Mouse (Mus musculus) hindbrain, postnatal 0 days (tissue): ENCODE results near the gene Sik3. TPM values are rescaled to one million over a fixed set of nuclear protein-coding genes. Genes with fewer than 3 reads are reported as not detected.

ENCODE experiments used
- ATAC-seq: fragments of 200-750 bp; cut with Nextera tagmentation; 2 replicates; pipeline ENCODE4 v1.8.0; 2017; ENCODE audit warnings: mild to moderate bottlenecking, moderate TSS enrichment, moderate library complexity
- DNase-seq: peaks from one replicate; pipeline ENCODE4 v3.0.0-alpha.2; 2015; ENCODE audit warnings: low spot score
- H3K27ac ChIP-seq: fragments of 300-500 bp; sonication (generic); 2 replicates; pipeline ENCODE4 v1.5.1; 2014; ENCODE audit warnings: mild to moderate bottlenecking
- H3K27me3 ChIP-seq: fragments of 300-500 bp; sonication (generic); 2 replicates; pipeline ENCODE4 v1.6.1; 2014; ENCODE audit warnings: low read length, mixed read lengths; ENCODE audit not compliant: insufficient read depth
- H3K36me3 ChIP-seq: fragments of 300-500 bp; sonication (generic); 2 replicates; pipeline ENCODE4 v1.6.1; 2014; ENCODE audit warnings: low read length, mixed read lengths; ENCODE audit not compliant: insufficient read depth
- H3K4me1 ChIP-seq: fragments of 300-500 bp; sonication (generic); 2 replicates; pipeline ENCODE4 v1.6.1; 2014; ENCODE audit warnings: antibody characterized with exemption, low read length, mixed read lengths; ENCODE audit not compliant: insufficient read depth
- H3K4me2 ChIP-seq: fragments of 300-500 bp; sonication (generic); 2 replicates; pipeline ENCODE4 v1.6.1; 2014; ENCODE audit warnings: low read depth, mild to moderate bottlenecking, low read length, moderate library complexity, mixed read lengths
- H3K4me3 ChIP-seq: fragments of 300-500 bp; sonication (generic); 2 replicates; pipeline ENCODE4 v1.5.1; 2014; ENCODE audit warnings: low read length
- H3K9ac ChIP-seq: fragments of 300-500 bp; sonication (generic); replicated peaks from 2 replicates; pipeline ENCODE4 v1.6.1; 2014; ENCODE audit warnings: mild to moderate bottlenecking, low read length, moderate library complexity, mixed read lengths
- H3K9me3 ChIP-seq: fragments of 300-500 bp; sonication (generic); 2 replicates; pipeline ENCODE4 v1.6.1; 2016; ENCODE audit warnings: low read length, mixed read lengths
- CTCF ChIP-seq: IDR thresholded peaks from 2 replicates; pipeline ENCODE4 v1.5.1; 2016; ENCODE audit warnings: antibody characterized with exemption, control low read depth, low read depth
- WGBS: fragments of 180-500 bp; shearing (Covaris S2); extraction: QIAGEN DNeasy Blood & Tissue Kit; methylation state at CpG from one replicate; pipeline ENCODE4 v1.1.7; 2014; 5-methylcytosine and 5-hydroxymethylcytosine counted together
- polyA plus RNA-seq: library from polyadenylated mRNA; unstranded; fragments of >200 nt; fragmentation: Nextera tagmentation; extraction: Ambion mirVana; gene quantifications from 2 replicates; pipeline ENCODE4 v1.2.1, GENCODE M21; 2015
- total RNA-seq: library from RNA; depleted of rRNA; stranded (reverse); fragments of >200 nt; gene quantifications from 2 replicates; pipeline ENCODE4 v1.2.3, GENCODE M21; 2014

Sik3 gene
- total and polyA plus RNA-seq, 2 experiments from 2014 or later: 12.5 to 37.1 TPM

DNA sequence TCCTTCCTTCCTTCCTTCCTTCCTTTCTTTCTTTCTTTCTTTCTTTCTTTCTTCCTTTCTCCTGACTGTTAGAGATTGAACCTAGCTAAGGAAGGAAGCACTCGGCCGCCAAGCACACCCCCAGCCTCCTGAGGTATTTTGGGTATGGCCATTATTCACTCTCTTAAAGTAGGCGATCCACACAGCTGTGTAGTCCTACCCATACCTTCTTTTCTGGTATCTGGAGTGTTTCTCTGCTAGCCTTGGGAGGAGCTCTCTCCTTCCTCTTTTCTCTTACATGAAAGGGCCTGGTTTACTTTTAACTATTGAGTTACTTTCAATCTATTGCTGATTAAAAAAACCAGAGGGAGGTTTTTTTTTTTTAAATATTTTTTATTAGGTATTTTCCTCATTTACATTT lies 21.2 kb downstream of the Sik3 start:
- DNase-seq: no peak
- no peaks in the 10 kb centered on the region for H3K9me3 ChIP-seq
- TF ChIP-seq CTCF: no peak
- H3K36me3 ChIP-seq: no peaks in the 10 kb centered on the region
- H3K27ac ChIP-seq: no peak overlapping the region
- no peak overlapping the region for H3K4me2 ChIP-seq
- no peak overlapping the region for H3K4me3 ChIP-seq
- no peaks in the 10 kb centered on the region; the same call in 1 of the 2 replicates for H3K4me1 ChIP-seq
- H3K9ac ChIP-seq: no peak overlapping the region
- no peaks in the 10 kb centered on the region for H3K27me3 ChIP-seq
- 90% methylated on average over 3 of the region's 3 CpGs for WGBS
- no peak for ATAC-seq

DNA sequence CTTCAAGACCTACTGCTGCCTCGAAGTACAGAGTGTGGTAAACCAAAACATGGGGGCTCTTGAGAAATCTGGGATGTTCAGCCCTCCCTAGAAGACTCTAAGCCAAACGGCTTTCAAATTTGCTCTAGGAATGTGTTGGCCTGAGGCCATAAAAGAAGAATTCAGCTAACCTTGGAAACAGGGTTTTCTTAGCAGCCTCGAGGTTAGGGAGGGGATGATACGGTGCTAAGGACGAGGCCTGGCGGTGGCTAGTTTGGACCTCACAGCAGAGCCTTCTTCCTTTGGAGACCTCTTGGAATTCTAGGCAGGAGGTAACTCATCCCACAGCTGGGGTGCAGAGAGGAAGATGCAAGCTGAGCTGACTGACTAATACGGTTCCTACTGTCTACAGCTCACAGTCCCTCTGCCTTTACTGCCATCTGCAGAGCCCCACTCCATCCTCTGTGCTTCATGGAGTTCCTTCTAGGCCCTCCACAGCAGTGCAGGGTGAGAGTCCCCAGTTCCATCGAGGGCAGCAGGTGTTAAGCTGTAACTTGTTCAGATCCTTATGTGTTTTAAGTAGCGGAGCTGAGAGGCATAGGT lies 22.8 kb downstream of the Sik3 start:
- Histone ChIP-seq H3K4me1 (no peaks in the 10 kb centered on the region; the same call in 1 of the 2 replicates), H3K36me3 (no peaks in the 10 kb centered on the region), H3K9ac (no peak overlapping the region), H3K27ac (no peak overlapping the region), H3K9me3 (no peaks in the 10 kb centered on the region), H3K4me3 (no peak overlapping the region), H3K4me2 (no peak overlapping the region), H3K27me3 (no peaks in the 10 kb centered on the region)
- WGBS: 54% methylated on average over 9 of the region's 9 CpGs
- ATAC-seq (no peak), DNase-seq (no peak)
- TF ChIP-seq CTCF: no peak

DNA sequence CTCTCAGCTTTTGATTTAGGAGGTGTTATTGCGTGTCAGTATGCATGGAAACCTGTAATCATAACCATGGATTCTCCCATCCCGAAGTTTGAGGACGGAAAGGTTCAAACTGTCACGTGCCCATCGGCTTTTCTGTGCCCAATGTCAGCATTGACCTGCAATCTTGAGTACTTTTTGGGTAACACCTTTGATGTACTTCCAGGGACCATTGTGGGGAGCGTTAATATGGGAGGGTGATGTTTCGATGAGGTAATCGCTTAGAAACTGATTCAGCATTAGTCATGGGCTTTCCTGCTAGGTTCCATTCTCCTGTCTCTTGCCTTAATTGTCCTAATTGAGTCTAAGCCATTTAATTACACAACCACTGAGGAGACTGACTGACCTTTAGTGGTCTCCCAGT lies 24.3 kb downstream of the Sik3 start:
- Histone ChIP-seq H3K9ac (no peak overlapping the region), H3K4me3 (no peak overlapping the region), H3K36me3 (no peaks in the 10 kb centered on the region), H3K27ac (no peak overlapping the region), H3K9me3 (no peaks in the 10 kb centered on the region), H3K4me1 (no peaks in the 10 kb centered on the region; the same call in 1 of the 2 replicates), H3K4me2 (no peak overlapping the region), H3K27me3 (no peaks in the 10 kb centered on the region)
- no peak for TF ChIP-seq CTCF
- 95% methylated on average over 8 of the region's 8 CpGs for whole genome bisulfite sequencing
- DNase-seq: no peak
- no peak for ATAC-seq

DNA sequence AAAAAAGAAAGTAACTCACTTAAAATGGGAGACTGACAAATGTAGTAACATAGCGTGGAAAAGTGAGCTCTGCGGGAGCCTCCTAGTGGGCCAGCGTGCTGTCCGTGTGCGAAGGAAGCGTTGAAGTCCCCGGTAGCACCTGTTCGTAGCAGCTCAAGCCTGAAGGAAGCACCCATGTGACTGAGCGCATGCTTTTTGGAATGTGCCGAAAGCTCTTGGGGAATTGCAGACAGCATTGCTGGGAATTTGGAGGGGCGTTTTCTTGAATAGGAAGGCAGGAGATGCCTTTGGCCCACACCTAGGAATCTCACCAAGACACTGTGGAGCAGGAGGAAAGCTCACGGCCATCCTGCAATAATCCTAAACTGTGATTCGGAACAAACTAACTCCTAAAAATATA lies 26.2 kb downstream of the Sik3 start:
- H3K4me2 ChIP-seq: no peak overlapping the region
- DNase-seq: no peak
- H3K9me3 ChIP-seq: no peaks in the 10 kb centered on the region
- no peaks in the 10 kb centered on the region for H3K27me3 ChIP-seq
- H3K9ac ChIP-seq: no peak overlapping the region
- no peak for TF ChIP-seq CTCF
- H3K27ac ChIP-seq: no peak overlapping the region
- no peaks in the 10 kb centered on the region for H3K4me1 ChIP-seq
- no peak overlapping the region for H3K4me3 ChIP-seq
- H3K36me3 ChIP-seq: no peaks in the 10 kb centered on the region
- 93% methylated on average over 13 of the region's 13 CpGs for WGBS
- no peak for ATAC-seq

DNA sequence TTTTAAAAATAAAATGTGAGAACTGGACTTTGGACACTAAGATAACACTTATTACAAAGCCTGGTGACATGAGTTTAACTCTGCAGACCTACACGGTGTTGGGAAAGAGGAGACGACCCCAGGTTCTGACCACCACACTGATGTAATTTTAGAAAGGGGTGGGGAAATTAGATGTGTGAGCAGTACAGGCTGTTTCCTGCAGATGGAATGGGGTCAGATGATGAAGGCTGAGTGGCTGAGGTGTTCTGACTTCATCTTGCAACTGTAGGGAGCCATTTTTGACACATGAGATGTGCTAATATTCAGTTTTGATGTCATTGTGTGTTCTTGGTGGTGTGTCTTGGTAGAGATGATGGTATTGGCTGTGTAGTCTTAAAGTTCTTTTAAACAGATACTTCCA lies 28.6 kb downstream of the Sik3 start:
- H3K4me3 ChIP-seq: no peak overlapping the region
- H3K27me3 ChIP-seq: no peaks in the 10 kb centered on the region
- H3K36me3 ChIP-seq: no peaks in the 10 kb centered on the region
- no peaks in the 10 kb centered on the region for H3K4me1 ChIP-seq
- 78% methylated on average over 2 of the region's 2 CpGs for WGBS
- no peak overlapping the region for H3K9ac ChIP-seq
- no peak for TF ChIP-seq CTCF
- no peaks in the 10 kb centered on the region for H3K9me3 ChIP-seq
- no peak overlapping the region for H3K4me2 ChIP-seq
- DNase-seq (no peak), ATAC-seq (no peak)
- H3K27ac ChIP-seq: no peak overlapping the region

DNA sequence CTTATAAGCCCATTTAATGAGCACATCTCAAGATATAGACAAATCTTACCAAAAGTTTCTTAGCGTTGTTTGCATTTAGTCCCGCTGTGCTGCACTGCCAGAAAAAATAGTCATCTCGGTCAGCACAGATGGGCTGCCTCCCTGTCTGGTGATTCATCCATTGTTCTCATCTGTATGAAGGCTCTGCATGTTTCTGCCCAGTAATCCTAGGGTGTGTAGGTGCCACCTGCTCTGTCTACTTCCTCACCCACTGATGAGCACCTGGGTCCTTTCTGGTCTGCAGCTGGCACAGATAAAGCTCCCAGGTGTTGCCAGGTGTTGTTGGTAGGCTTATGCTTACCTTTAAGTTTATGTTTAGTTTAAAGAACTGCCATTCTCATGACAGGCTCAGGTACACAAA lies 29.8 kb downstream of the Sik3 start:
- TF ChIP-seq CTCF: no peak
- H3K4me2 ChIP-seq: no peak overlapping the region
- no peak overlapping the region for H3K4me3 ChIP-seq
- no peak for DNase-seq
- no peaks in the 10 kb centered on the region for H3K27me3 ChIP-seq
- H3K9me3 ChIP-seq: no peaks in the 10 kb centered on the region
- ATAC-seq: no peak
- H3K27ac ChIP-seq: no peak overlapping the region
- H3K36me3 ChIP-seq: no peaks in the 10 kb centered on the region
- 71% methylated on average over 3 of the region's 3 CpGs for WGBS
- H3K9ac ChIP-seq: no peak overlapping the region
- no peaks in the 10 kb centered on the region for H3K4me1 ChIP-seq

DNA sequence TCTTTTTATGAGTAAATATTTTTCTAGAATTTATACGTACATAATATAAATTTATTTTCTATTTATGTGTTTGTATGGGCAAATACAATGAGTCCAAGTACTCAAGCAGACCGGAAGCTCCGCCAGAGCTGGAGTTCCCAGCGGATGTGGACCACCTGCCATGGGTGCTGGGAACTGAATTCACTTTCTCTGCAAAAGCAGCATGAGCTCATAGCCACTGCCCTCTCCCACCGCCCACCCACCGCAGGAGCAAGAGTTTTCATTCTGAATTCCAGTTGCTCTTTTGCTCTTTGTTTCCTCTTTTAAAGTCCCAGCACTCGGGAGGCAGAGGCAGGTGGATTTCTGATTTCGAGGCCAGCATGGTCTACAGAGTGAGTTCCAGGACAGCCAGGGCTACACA lies 31.0 kb downstream of the Sik3 start:
- no peak overlapping the region for H3K27ac ChIP-seq
- H3K27me3 ChIP-seq: no peaks in the 10 kb centered on the region
- H3K9ac ChIP-seq: no peak overlapping the region
- DNase-seq (no peak), ATAC-seq (no peak)
- H3K9me3 ChIP-seq: no peaks in the 10 kb centered on the region
- TF ChIP-seq CTCF: no peak
- no peaks in the 10 kb centered on the region for H3K4me1 ChIP-seq
- no peak overlapping the region for H3K4me3 ChIP-seq
- WGBS: 74% methylated on average over 8 of the region's 8 CpGs
- H3K36me3 ChIP-seq: no peaks in the 10 kb centered on the region
- no peak overlapping the region for H3K4me2 ChIP-seq
